Mouse (Mus musculus) left cerebral cortex, postnatal 14 days (tissue): ENCODE data around the gene Shroom4. TPM values are rescaled to one million over a fixed set of nuclear protein-coding genes. Genes with fewer than 3 reads are reported as not detected.

ENCODE experiments used
- DNase-seq, 2 experiments: peaks; one replicate each; pipeline ENCODE4 v3.0.0; 2021 to 2022; ENCODE audit warnings: low spot score in 2 of 2, mixed read lengths in 1 of 2
- intact Hi-C: fragments of 180-260 bp; cut with DNase I; formaldehyde crosslinking; loops from one replicate; pipeline ENCODE4 v1.15.1; 2025
- total RNA-seq, 2 experiments: library from RNA; stranded (reverse); gene quantifications; 2 replicates each; pipeline ENCODE4 v1.2.3; 2021

Shroom4 gene
- total RNA-seq, 2 experiments from 2014 or later = 3.8 to 5.6 TPM

DNA sequence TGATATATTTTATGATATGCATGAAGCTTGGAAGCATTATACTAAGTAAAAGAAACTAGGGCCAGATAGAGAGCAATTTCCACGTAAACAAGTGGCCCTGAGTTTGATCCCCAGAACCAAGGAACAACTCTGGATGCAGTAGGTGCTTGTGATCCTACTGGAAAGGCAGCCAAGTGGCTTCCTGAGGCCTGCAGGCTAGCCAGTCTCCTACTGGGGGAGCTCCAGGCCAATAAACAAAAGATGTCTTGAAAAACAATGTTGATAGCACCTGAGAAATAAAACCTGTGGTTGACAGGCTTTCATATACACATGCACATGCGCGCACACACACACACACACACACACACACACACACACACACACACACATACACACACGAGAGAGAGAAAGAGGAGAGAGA is 82.6 kb downstream of the Shroom4 start:
- intact Hi-C loops = no loop called here

GRCm38 (mm10) chrX:6483817-6484216 is 84.2 kb downstream of the Shroom4 start:
- intact Hi-C loops = no loop called here
- DNase-seq = no peak

More for the DNA sequence above, 82.6 kb downstream of the Shroom4 start:
- peak in 1 of 2 experiments; percentile 5 for DNase-seq

- no peak for DNase-seq
- intact Hi-C loops = no loop called here
Observed at GRCm38 (mm10) chrX:6490433-6490832, 90.8 kb downstream of the Shroom4 start.

DNA sequence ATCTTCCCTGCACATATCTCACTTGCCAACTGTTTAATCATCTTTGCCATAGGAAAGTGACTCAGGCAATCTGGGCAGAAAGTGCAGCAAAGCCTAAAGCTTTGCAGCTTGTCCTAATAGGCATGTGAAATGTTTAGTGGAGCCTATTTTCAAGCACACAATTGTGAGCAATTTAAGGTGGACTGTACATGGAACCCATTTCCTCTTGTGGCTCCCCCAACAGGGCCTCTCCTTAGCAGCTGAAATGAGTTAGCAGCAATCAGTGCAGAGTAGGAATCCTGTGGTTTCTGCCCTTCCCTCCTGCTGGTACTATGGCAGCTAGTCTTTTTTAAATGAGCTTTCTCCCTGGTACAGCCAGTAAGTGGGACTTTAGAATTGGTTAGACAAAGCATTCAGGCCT is 95.8 kb downstream of the Shroom4 start:
- intact Hi-C loops = no loop called here
- DNase-seq = no peak

GRCm38 (mm10) chrX:6496374-6496773 is 96.7 kb downstream of the Shroom4 start:
- DNase-seq = no peak
- intact Hi-C loops = no loop called here

GRCm38 (mm10) chrX:6501850-6502249 is 102.2 kb downstream of the Shroom4 start:
- intact Hi-C loops = no loop called here
- no peak for DNase-seq

DNA sequence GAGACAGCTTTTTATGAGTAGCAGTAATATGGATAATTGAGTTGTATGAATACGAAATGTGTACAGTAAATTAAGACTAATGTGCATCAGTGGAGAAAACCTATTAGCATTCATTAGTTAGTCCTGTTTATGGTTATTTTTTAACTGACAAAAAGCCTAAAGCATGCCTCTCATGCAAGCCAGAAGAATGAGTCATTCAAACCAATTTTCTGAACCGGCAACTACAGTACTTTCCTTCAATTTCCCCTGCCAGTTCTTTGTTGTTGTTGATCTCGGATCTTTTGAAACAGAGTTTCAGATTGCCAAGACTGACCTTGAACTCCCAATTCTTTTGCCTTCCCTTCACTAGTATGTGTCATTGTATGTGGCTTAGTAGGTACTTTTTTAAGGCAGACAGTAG is 117.6 kb downstream of the Shroom4 start:
- no peak for DNase-seq
- intact Hi-C loops = no loop called here

- no peak for DNase-seq
Observed at GRCm38 (mm10) chrX:6518421-6518820, 118.8 kb downstream of the Shroom4 start.

GRCm38 (mm10) chrX:6522935-6523334 is 123.3 kb downstream of the Shroom4 start:
- peak in 1 of 2 experiments; percentile 3 for DNase-seq
- intact Hi-C loops = no loop called here

More at GRCm38 (mm10) chrX:6518421-6518820, 118.8 kb downstream of the Shroom4 start:
- intact Hi-C loops = no loop called here

- DNase-seq = no peak
- intact Hi-C loops = no loop called here
Observed at GRCm38 (mm10) chrX:6536636-6537035, 137.0 kb downstream of the Shroom4 start.

GRCm38 (mm10) chrX:6537689-6538088 is 138.0 kb downstream of the Shroom4 start:
- intact Hi-C loops = no loop called here

DNA sequence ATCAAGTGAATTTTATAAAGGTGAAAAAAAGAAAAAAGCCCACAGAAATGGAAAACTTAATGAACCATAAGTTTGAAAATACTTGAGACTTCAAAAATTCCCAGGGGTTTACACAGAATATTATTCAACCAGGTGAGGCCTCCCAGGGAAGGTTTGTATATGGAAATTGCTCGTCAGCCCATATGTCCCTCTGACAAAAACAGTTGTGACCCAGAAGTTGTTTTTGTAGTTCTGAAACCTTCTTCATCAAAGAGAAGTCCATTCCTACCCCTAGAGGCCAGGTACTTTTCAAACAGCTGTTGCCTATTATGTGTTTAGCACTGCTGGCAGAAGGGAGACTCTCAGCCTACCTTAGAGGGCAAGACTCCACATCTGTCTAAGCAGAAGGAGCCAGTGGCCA is 165.4 kb downstream of the Shroom4 start:
- intact Hi-C loops = no loop called here
- DNase-seq = no peak

More at GRCm38 (mm10) chrX:6537689-6538088, 138.0 kb downstream of the Shroom4 start:
- DNase-seq = no peak

GRCm38 (mm10) chrX:6574511-6574910 is 174.9 kb downstream of the Shroom4 start:
- no peak for DNase-seq

DNA sequence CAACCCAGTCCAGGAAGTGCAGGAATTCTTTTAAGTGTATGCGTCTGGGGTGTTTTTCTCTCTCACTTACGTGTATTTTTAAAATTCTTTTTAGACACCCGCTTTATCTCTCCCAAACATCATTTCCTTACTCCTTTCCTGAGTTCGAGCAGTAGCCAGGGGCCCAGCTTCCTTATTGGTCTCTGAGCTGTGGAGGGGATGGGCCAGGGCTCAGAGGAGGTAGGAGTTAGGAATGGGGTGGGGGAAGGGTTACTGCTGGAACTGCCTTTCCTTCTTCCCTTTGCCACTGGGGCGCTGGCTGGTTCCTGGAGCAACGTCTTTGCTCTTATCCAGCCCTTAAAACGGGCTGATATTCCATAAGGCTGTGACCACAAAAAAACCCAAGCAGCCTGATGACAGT is 177.3 kb downstream of the Shroom4 start:
- intact Hi-C loops = no loop called here

More at GRCm38 (mm10) chrX:6574511-6574910, 174.9 kb downstream of the Shroom4 start:
- intact Hi-C loops = no loop called here

GRCm38 (mm10) chrX:6580671-6581070 is 181.0 kb downstream of the Shroom4 start:
- no peak for DNase-seq
- intact Hi-C loops = no loop called here

More for the DNA sequence above, 177.3 kb downstream of the Shroom4 start:
- no peak for DNase-seq

DNA sequence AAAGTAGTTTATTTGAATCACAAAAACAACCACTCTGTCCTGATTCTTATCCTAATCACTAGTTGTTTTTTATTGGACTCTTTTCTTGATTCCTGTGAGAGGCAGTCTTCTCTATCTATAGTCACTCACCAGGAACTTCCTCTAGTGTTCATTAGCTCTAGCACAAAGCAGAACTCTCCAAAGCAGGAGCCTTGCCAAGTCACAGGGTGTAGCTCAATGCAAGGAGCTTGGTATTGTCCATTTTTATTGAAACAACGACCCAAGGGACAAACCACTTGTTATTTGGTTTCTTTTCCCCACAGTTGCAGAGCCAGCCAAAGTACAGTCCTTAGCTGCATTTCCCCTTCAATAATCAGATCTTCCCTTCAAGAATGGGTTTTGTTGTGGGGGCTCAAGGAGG is 181.5 kb downstream of the Shroom4 start:
- DNase-seq = no peak
- intact Hi-C loops = no loop called here

DNA sequence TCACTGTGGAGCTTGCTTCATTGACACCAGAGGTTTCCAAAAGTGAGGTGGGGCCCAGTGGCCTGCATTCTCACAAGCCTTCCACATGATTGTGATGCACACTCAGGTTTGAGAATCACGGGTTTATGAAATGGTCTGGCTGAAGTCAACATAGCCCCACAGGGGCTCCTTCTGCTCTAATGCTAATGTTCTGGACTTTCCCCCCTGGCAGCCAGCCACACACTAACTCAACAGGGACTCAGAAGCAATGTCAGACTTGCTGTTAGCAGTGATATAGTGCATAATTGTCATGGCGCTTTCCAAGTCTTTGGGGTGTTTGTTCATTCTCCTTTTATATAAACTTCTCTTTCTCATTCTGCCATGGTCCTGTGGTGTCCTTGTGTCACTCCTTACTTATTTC is 183.0 kb downstream of the Shroom4 start:
- DNase-seq = no peak
- intact Hi-C loops = no loop called here

DNA sequence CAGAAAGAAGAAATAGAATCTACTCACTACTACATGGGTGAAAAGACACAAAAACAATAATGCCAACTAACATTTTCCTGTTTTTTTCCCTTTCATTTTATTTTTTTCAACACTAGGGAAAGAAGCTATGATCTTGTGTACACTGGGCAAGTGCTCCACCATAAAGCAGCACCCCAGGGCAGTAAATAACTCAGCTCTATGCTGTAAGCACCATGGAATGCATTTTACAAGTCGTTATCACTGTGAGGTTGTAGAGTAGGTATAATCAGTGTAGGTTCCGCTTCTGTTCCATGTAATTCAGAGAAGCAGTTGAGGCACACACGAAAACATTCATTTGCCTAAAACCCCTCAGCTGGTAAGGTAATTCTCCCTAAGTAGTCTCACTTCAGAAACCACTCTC is 194.5 kb downstream of the Shroom4 start:
- no peak for DNase-seq
- intact Hi-C loops = no loop called here

GRCm38 (mm10) chrX:6654024-6654423 is 254.4 kb downstream of the Shroom4 start:
- intact Hi-C loops = no loop called here
- DNase-seq = no peak

DNA sequence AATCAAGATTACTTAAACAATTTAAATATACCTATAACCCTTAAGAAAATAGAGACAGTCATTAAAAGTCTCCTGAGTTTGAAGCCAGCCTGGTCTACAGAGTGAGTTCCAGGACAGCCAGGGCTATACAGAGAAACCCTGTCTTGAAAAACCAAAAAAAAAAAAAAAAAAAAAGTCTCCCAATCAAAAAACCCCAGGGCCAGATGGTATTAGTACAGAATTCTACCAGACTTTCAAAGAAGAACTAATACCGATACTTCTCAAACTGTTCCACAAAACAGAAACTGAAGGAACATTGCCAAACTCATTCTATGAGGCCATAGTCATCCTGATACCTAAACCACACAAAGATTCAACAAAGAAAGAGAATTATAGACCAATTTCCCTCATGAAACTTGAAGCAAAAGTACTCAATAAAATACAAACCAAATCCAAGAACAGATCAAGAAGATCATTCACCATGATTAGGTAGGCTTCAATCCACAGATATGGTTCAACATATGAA is 259.2 kb downstream of the Shroom4 start:
- intact Hi-C loops = no loop called here

More for the DNA sequence above, 259.2 kb downstream of the Shroom4 start:
- DNase-seq = no peak
